In genomic region chr3:84333400-84334349, GRCm38 (mm10) we compare ENCODE assay signal across 8 mouse cellular contexts. TPM values are rescaled to one million over a fixed set of nuclear protein-coding genes. Genes with fewer than 3 reads are reported as not detected.
A peak's percentile ranks its signal among the peaks of the same experiment; 100 is the strongest.
DNase-seq lines count a peak whose midpoint lies in the region; ATAC-seq and TF ChIP-seq lines count a peak whose summit lies in the region.

No protein-coding gene starts in this region.

- H3K36me3 ChIP-seq in heart, embryonic 10.5 days, result no peaks in the 10 kb centered on the region
- H3K36me3 ChIP-seq in kidney, embryonic 16.5 days (ENCODE audit: insufficient read depth, low read length), result no peaks in the 10 kb centered on the region
- no peaks in the 10 kb centered on the region for H3K36me3 ChIP-seq in neural tube, embryonic 15.5 days

- peaks cover 10% of the 10 kb centered on the region; the same call in 1 of the 2 replicates for H3K4me1 ChIP-seq in heart, embryonic 10.5 days
- H3K4me1 ChIP-seq in kidney, embryonic 16.5 days (ENCODE audit: insufficient read depth, low read length), result peaks cover 21% of the 10 kb centered on the region
- peaks cover 12% of the 10 kb centered on the region for H3K4me1 ChIP-seq in neural tube, embryonic 15.5 days

- H3K27me3 ChIP-seq in heart, embryonic 10.5 days (ENCODE audit: insufficient read depth, poor library complexity, severe bottlenecking), result peaks cover 62% of the 10 kb centered on the region
- no peaks in the 10 kb centered on the region for H3K27me3 ChIP-seq in kidney, embryonic 16.5 days (ENCODE audit: insufficient read depth, low read length)
- H3K27me3 ChIP-seq in neural tube, embryonic 15.5 days (replicated peaks), result peaks cover 4% of the 10 kb centered on the region; the same call in 1 of the 2 replicates

- no peak overlapping the region for H3K9ac ChIP-seq in kidney, embryonic 16.5 days (replicated peaks; ENCODE audit: low read length)
- H3K9ac ChIP-seq in neural tube, embryonic 15.5 days (replicated peaks), result no peak overlapping the region

- WGBS in heart, embryonic 10.5 days, result 44% methylated on average over 22 of the region's 22 CpGs
- 46% methylated on average over 22 of the region's 22 CpGs for WGBS in kidney, embryonic 16.5 days
- WGBS in neural tube, embryonic 15.5 days, result 37% methylated on average over 22 of the region's 22 CpGs

- TF ChIP-seq POLR2A in brain, embryonic 14.5 days (IDR thresholded peaks at IDR 0.05; ENCODE audit: borderline replicate concordance, extremely low read depth, insufficient read depth, insufficient read length, poor library complexity, severe bottlenecking), result no peak

- H3K4me2 ChIP-seq in kidney, embryonic 16.5 days (replicated peaks; ENCODE audit: low read depth, low read length), result no peak overlapping the region; the same call in 1 of the 2 replicates
- no peak overlapping the region for H3K4me2 ChIP-seq in neural tube, embryonic 15.5 days

- H3K27ac ChIP-seq in heart, embryonic 10.5 days, result no peak overlapping the region
- H3K27ac ChIP-seq in kidney, embryonic 16.5 days (ENCODE audit: low read length), result peak overlapping the region; percentile 30; the same call in 1 of the 2 replicates
- no peak overlapping the region for H3K27ac ChIP-seq in neural tube, embryonic 15.5 days (replicated peaks)

- peak; percentile 46 to 73 for DNase-seq in right cerebral cortex, postnatal 10 days (ENCODE audit: low spot score in 2 of 2)
- no peak for DNase-seq in right cerebral cortex, postnatal 36 days (ENCODE audit: low spot score in 2 of 2)
- DNase-seq in brain, embryonic 14.5 days (ENCODE audit: low read depth), result peak; percentile 37
- DNase-seq in heart, embryonic 10.5 days (ENCODE audit: low spot score), result peak; percentile 78
- peak; percentile 72 to 83 for DNase-seq in lung, adult 18-20 months
- DNase-seq in urinary bladder, postnatal 4 days (ENCODE audit: low spot score in 2 of 2), result peak; percentile 62 to 74

- H3K9me3 ChIP-seq in heart, embryonic 10.5 days, result no peaks in the 10 kb centered on the region
- no peaks in the 10 kb centered on the region for H3K9me3 ChIP-seq in kidney, embryonic 16.5 days (ENCODE audit: low read length)
- no peaks in the 10 kb centered on the region for H3K9me3 ChIP-seq in neural tube, embryonic 15.5 days (replicated peaks)

- H3K4me3 ChIP-seq in heart, embryonic 10.5 days, result no peak overlapping the region
- H3K4me3 ChIP-seq in kidney, embryonic 16.5 days (ENCODE audit: low read length), result no peak overlapping the region
- H3K4me3 ChIP-seq in neural tube, embryonic 15.5 days (replicated peaks), result no peak overlapping the region

- peak; percentile 57 for ATAC-seq in kidney, embryonic 16.5 days (ENCODE audit: low FRiP score, low TSS enrichment)
- ATAC-seq in neural tube, embryonic 15.5 days (ENCODE audit: low FRiP score), result peak; percentile 22; the same call in 1 of the 2 replicates

- TF ChIP-seq CTCF in brain, embryonic 14.5 days (IDR thresholded peaks at IDR 0.05; ENCODE audit: borderline replicate concordance, extremely low read depth, insufficient read depth, insufficient read length), result peak; percentile 49; the same call in 1 of the 2 replicates

RNA-seq across cellular contexts. Expression of gene Trim2, which starts 27.0 kb away (rescaled TPM):
- 102 and 118 TPM in 2 replicates for polyA plus RNA-seq in brain, embryonic 14.5 days (2012; rRNA removed)
- polyA plus RNA-seq in heart, embryonic 10.5 days (2016; fragmentation: Nextera tagmentation; extraction: Ambion mirVana), result 7.1 and 8.0 TPM in 2 replicates
- 25.5 and 28.3 TPM in 2 replicates for polyA plus RNA-seq in kidney, embryonic 16.5 days (2015; fragmentation: Nextera tagmentation; extraction: Ambion mirVana)
- 108 and 137 TPM in 2 replicates for polyA plus RNA-seq in neural tube, embryonic 15.5 days (2015; fragmentation: Nextera tagmentation; extraction: Ambion mirVana)

Comparison
In these comparisons a context has a peak if more than half of its experiments do, and no peak if none do; other contexts are left out.
1. DNase-seq: peak in right cerebral cortex, postnatal 10 days (2 of 2), brain, embryonic 14.5 days (single experiment), heart, embryonic 10.5 days (single experiment), lung, adult 18-20 months (2 of 2) and urinary bladder, postnatal 4 days (2 of 2); none in right cerebral cortex, postnatal 36 days (0 of 2).